Mouse (Mus musculus): ENCODE data around the gene Muc1. TPM values are rescaled to one million over a fixed set of nuclear protein-coding genes. Genes with fewer than 3 reads are reported as not detected.
A peak's percentile ranks its signal among the peaks of the same experiment; 100 is the strongest.

Muc1 gene
- polyA plus RNA-seq, 1 experiment from 2014 or later: 10.2 TPM

- ATAC-seq (ENCODE audit: insufficient number of reproducible peaks, low FRiP score, low TSS enrichment, low read depth): no peak
- H3K4me2 ChIP-seq (replicated peaks): peak overlapping the region; percentile 95; the same call in 1 of the 2 replicates
- H3K4me3 ChIP-seq (replicated peaks): no peak overlapping the region; the same call in 1 of the 2 replicates
- H3K4me1 ChIP-seq: peaks cover 61% of the 10 kb centered on the region
- H3K27ac ChIP-seq (replicated peaks): 0 out of 2 replicates have a peak overlapping the region, but pooled peaks have one; percentile 11
- peaks cover 37% of the 10 kb centered on the region for H3K36me3 ChIP-seq
- no peak overlapping the region for H3K9ac ChIP-seq
- H3K9me3 ChIP-seq (replicated peaks): no peaks in the 10 kb centered on the region
- H3K27me3 ChIP-seq: no peaks in the 10 kb centered on the region
- 85% methylated on average over 13 of the region's 13 CpGs for WGBS
Measured at GRCm38 (mm10) chr3:89276061-89276460, 47.2 kb downstream of the Muc1 start.

GRCm38 (mm10) chr3:89277281-89278021, 48.6 kb downstream of the Muc1 start:
- Histone ChIP-seq H3K4me2 (replicated peaks) (peak overlapping the region; percentile 95), H3K4me3 (replicated peaks) (peak overlapping the region; percentile 64), H3K4me1 (peaks cover 61% of the 10 kb centered on the region), H3K36me3 (peaks cover 28% of the 10 kb centered on the region), H3K27me3 (no peaks in the 10 kb centered on the region), H3K27ac (replicated peaks) (peak overlapping the region; percentile 91), H3K9me3 (replicated peaks) (no peaks in the 10 kb centered on the region), H3K9ac (0 out of 2 replicates have a peak overlapping the region, but pooled peaks have one; percentile 19)
- 33% methylated on average over 14 of the region's 14 CpGs for WGBS
- ATAC-seq (ENCODE audit: insufficient number of reproducible peaks, low FRiP score, low TSS enrichment, low read depth): no peak

GRCm38 (mm10) chr3:89278107-89278506, 49.2 kb downstream of the Muc1 start:
- Histone ChIP-seq H3K9me3 (replicated peaks) (no peaks in the 10 kb centered on the region), H3K4me2 (replicated peaks) (peak overlapping the region; percentile 95), H3K4me1 (peaks cover 61% of the 10 kb centered on the region), H3K27me3 (no peaks in the 10 kb centered on the region), H3K27ac (replicated peaks) (peak overlapping the region; percentile 91), H3K9ac (peak overlapping the region; percentile 57; the same call in 1 of the 2 replicates), H3K4me3 (replicated peaks) (peak overlapping the region; percentile 64), H3K36me3 (peaks cover 23% of the 10 kb centered on the region)
- WGBS: 63% methylated on average over 7 of the region's 7 CpGs
- no peak for ATAC-seq (ENCODE audit: insufficient number of reproducible peaks, low FRiP score, low TSS enrichment, low read depth)

GRCm38 (mm10) chr3:89278643-89279042, 49.8 kb downstream of the Muc1 start:
- Histone ChIP-seq H3K9me3 (replicated peaks) (no peaks in the 10 kb centered on the region), H3K4me1 (peaks cover 61% of the 10 kb centered on the region), H3K4me3 (replicated peaks) (peak overlapping the region; percentile 64), H3K36me3 (peaks cover 23% of the 10 kb centered on the region), H3K27me3 (no peaks in the 10 kb centered on the region), H3K27ac (replicated peaks) (peak overlapping the region; percentile 91), H3K4me2 (replicated peaks) (peak overlapping the region; percentile 95), H3K9ac (peak overlapping the region; percentile 57)
- WGBS: 16% methylated on average over 8 of the region's 8 CpGs
- no peak for ATAC-seq (ENCODE audit: insufficient number of reproducible peaks, low FRiP score, low TSS enrichment, low read depth)

GRCm38 (mm10) chr3:89279153-89279890, 50.5 kb downstream of the Muc1 start:
- peaks cover 61% of the 10 kb centered on the region for H3K4me1 ChIP-seq
- peak; percentile 88 for ATAC-seq (ENCODE audit: insufficient number of reproducible peaks, low FRiP score, low TSS enrichment, low read depth)
- H3K4me3 ChIP-seq (replicated peaks): peak overlapping the region; percentile 64
- H3K9ac ChIP-seq: peak overlapping the region; percentile 57
- H3K27ac ChIP-seq (replicated peaks): peak overlapping the region; percentile 91
- no peaks in the 10 kb centered on the region for H3K27me3 ChIP-seq
- whole genome bisulfite sequencing: 3% methylated on average over 35 of the region's 35 CpGs
- H3K36me3 ChIP-seq: peaks cover 19% of the 10 kb centered on the region
- H3K9me3 ChIP-seq (replicated peaks): no peaks in the 10 kb centered on the region
- H3K4me2 ChIP-seq (replicated peaks): peak overlapping the region; percentile 95

- H3K36me3 ChIP-seq: peaks cover 12% of the 10 kb centered on the region
- no peak for ATAC-seq (ENCODE audit: insufficient number of reproducible peaks, low FRiP score, low TSS enrichment, low read depth)
- H3K4me1 ChIP-seq: peaks cover 61% of the 10 kb centered on the region
- under 1% methylated on average over 29 of the region's 29 CpGs for WGBS
- peak overlapping the region; percentile 64 for H3K4me3 ChIP-seq (replicated peaks)
- H3K9ac ChIP-seq: peak overlapping the region; percentile 40
- H3K27me3 ChIP-seq: no peaks in the 10 kb centered on the region
- H3K27ac ChIP-seq (replicated peaks): peak overlapping the region; percentile 91
- peak overlapping the region; percentile 95 for H3K4me2 ChIP-seq (replicated peaks)
- no peaks in the 10 kb centered on the region for H3K9me3 ChIP-seq (replicated peaks)
Measured at GRCm38 (mm10) chr3:89280050-89280605, 51.3 kb downstream of the Muc1 start.

- peak within 1 kb of the TSS; percentile 40 for H3K9ac ChIP-seq
- peak within 1 kb of the TSS; percentile 95 for H3K4me2 ChIP-seq (replicated peaks)
- H3K9me3 ChIP-seq (replicated peaks): no peaks in the 10 kb centered on the region
- H3K36me3 ChIP-seq: peaks cover 5% of the 10 kb centered on the region; the same call in 1 of the 2 replicates
- WGBS: under 1% methylated on average over 52 of the region's 52 CpGs
- H3K4me3 ChIP-seq (replicated peaks): peak within 1 kb of the TSS; percentile 64
- no peak for ATAC-seq (ENCODE audit: insufficient number of reproducible peaks, low FRiP score, low TSS enrichment, low read depth)
- no peaks in the 10 kb centered on the region for H3K27me3 ChIP-seq
- H3K4me1 ChIP-seq: peaks cover 66% of the 10 kb centered on the region
- H3K27ac ChIP-seq (replicated peaks): peak within 1 kb of the TSS; percentile 91
Measured at GRCm38 (mm10) chr3:89280606-89281511, 52.0 kb downstream of the Muc1 start, which contains the start of gene Efna1. Gene Efna1, minus strand, starts transcription at chr3:89281142.

GRCm38 (mm10) chr3:89281579-89282290, 52.9 kb downstream of the Muc1 start:
- Histone ChIP-seq H3K9ac (no peak overlapping the region), H3K4me1 (peaks cover 68% of the 10 kb centered on the region), H3K4me3 (replicated peaks) (peak overlapping the region; percentile 64), H3K9me3 (replicated peaks) (no peaks in the 10 kb centered on the region), H3K4me2 (replicated peaks) (peak overlapping the region; percentile 95), H3K27ac (replicated peaks) (peak overlapping the region; percentile 91), H3K27me3 (no peaks in the 10 kb centered on the region), H3K36me3 (no peaks in the 10 kb centered on the region)
- 10% methylated on average over 20 of the region's 20 CpGs for WGBS
- ATAC-seq (ENCODE audit: insufficient number of reproducible peaks, low FRiP score, low TSS enrichment, low read depth): no peak

GRCm38 (mm10) chr3:89282291-89282643, 53.4 kb downstream of the Muc1 start:
- Histone ChIP-seq H3K9ac (no peak overlapping the region), H3K36me3 (no peaks in the 10 kb centered on the region), H3K27ac (replicated peaks) (peak overlapping the region; percentile 91; the same call in 1 of the 2 replicates), H3K4me1 (peaks cover 66% of the 10 kb centered on the region), H3K4me2 (replicated peaks) (0 out of 2 replicates have a peak overlapping the region, but pooled peaks have one; percentile 95), H3K9me3 (replicated peaks) (no peaks in the 10 kb centered on the region), H3K27me3 (no peaks in the 10 kb centered on the region), H3K4me3 (replicated peaks) (no peak overlapping the region)
- no peak for ATAC-seq (ENCODE audit: insufficient number of reproducible peaks, low FRiP score, low TSS enrichment, low read depth)
- WGBS: 11% methylated on average over 4 of the region's 4 CpGs

Measured in embryonic facial prominence, embryonic 15.5 days (tissue).